Mouse (Mus musculus) lung, postnatal 0 days (tissue): ENCODE data around the gene Hook2.

Experiments used
- CTCF ChIP-seq: IDR thresholded peaks from 2 replicates; pipeline ENCODE4 v1.5.1; 2016; ENCODE audit warnings: antibody characterized with exemption, mild to moderate bottlenecking
- EP300 ChIP-seq: IDR thresholded peaks from 2 replicates; pipeline ENCODE4 v1.6.1; 2016; ENCODE audit warnings: antibody characterized with exemption, mild to moderate bottlenecking, control low read depth

GRCm38 (mm10) chr8:84963952-84964351 lies 26.5 kb upstream of the Hook2 start:
- TF ChIP-seq CTCF (peak; percentile 24; the same call in 1 of the 2 replicates), EP300 (no peak)
